Mouse (Mus musculus) mesoderm, embryonic 11.5 days (tissue): ENCODE measurements around the gene Tbc1d1.

Experiments
- DNase-seq: peaks from one replicate; pipeline ENCODE4 v3.0.0-alpha.2; 2012; ENCODE audit warnings: low read depth, low spot score

The Tbc1d1 gene

DNA sequence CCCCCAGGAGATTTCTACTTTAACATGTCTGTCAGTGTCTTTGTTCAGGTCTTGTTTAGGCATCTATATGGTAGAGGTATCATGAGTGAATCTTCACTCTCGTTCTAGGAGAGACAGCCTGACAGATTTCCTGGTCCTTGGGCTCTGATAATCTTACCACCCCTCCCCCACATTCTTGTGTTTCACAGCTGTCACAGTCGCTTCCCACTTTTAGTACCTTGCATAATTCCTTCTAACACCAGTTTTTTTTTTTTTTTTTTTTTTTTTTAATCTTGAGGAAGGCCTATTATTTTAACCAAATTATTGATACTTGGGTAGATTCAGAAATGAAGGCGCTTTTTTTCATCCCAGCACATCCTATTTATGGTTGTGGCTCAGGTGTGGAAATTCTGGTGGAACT is 81.6 kb downstream of the Tbc1d1 start:
- DNase-seq: no peak

DNA sequence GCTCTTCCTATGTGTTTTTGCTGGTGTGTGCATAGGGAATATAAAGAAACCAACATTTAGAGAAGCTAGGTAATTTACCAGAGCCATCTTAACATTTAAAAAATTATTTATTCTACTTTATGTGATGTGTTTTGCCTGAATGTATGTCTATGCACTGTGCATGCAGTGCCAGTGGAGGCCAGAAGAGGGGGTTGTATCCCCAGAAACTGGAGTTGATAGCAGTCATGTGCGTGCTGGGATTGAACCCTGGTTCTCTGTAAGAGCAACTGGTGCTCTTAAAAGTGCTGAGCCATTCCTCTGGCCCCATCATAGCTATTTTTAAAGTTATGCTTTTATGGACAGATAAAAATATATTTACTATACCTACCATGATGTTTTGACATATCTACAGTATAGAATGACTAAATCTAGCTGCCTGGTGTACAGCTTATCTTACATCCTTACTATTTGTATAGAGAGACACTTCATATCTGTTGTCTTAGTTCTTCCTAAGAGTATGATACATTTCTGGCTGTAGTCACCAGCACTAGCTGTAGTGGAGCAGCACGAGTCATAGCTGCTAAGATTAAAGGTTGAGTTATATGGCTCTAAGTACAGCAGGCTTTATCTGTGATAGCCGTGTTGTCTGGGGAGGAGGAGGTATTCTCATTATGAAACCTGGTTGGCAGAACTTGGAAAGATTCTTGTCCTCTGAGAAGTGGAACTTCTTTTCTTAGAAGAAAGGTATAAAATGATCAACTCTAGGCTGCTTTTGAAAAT is 83.0 kb downstream of the Tbc1d1 start:
- DNase-seq: no peak

DNA sequence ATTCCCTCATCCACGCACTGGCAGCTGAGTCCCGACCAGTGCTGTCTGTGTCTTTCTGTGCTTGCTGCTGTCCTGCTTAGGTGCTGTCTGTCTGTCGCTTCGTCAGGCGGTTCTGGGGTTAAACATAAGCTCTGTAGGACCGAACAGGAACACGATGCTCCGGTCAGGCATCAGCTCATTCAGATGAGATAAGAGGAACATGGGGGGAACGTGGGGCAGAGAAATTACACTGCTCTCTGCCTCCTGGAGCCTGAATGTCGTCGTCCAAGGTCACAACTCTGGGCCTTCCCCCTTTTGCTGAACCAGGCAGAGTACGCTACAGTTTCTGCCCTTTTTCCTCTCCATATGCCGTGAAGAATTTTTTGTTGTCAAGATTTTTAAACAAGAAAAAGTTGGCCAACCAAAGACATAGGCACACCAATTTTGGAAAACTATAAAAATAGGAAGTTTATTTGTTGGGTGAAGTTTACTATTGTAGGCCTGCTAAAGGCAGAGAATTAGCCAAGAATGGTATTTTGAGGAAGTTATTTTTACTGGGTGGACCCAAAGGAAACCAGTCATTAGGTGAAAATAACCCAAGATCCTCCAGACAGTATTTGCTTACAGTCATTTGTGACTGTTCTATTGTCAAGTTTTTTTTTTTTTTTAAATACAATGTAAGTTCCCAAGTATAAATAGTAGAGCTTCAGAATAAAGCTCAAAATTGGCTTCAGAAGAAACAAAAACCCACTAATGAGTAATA is 85.0 kb downstream of the Tbc1d1 start:
- no peak for DNase-seq

DNA sequence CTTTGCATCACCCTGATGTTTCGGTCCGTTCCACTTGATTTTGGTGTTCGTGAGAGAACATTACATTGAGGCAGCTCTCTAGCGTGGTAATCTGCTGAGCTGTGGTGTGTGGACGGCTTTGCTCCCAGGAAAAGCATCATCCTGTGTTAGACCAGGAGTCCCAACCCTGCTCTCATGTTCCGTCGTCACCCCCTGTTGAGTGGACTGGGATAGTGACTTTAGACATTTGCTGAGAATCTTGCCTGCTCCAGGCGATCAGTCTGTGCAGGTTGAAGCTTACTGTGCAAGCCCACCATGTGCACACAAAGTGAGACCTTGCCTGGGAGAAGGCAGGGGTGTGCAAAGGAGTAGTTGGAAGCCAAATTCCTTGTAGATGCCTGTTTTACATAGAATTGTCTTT is 85.8 kb downstream of the Tbc1d1 start:
- DNase-seq: no peak

DNA sequence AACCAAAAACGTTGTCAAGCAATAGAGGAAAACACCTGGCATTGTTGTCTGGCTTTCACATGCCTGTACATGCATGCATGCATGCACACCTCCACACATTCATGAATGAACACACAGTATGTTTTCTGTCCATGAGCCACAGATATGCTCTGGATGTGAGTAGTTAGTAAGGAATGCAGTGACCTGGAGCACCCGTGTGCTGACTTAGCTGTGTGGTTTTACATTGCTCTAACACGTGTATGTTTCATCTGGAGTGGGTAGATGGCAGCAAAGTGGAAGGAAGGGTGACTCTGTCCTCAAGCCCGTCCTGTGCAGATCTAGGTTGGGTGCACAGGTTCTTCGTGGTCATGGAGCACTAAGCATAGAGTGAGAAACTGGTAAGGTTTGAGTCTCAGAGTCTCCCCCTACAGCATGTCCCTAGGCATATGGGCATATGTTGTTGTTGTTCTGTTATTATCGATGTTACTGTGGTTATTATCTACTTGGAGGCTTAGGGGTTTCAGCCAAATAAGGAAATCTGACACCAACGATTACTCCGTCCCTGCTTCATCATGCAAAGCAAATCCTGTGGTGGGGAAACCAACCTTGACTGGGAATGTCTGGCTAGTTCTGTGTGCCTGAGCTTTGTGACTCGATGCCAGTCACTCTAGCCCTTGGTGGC is 86.8 kb downstream of the Tbc1d1 start:
- no peak for DNase-seq

DNA sequence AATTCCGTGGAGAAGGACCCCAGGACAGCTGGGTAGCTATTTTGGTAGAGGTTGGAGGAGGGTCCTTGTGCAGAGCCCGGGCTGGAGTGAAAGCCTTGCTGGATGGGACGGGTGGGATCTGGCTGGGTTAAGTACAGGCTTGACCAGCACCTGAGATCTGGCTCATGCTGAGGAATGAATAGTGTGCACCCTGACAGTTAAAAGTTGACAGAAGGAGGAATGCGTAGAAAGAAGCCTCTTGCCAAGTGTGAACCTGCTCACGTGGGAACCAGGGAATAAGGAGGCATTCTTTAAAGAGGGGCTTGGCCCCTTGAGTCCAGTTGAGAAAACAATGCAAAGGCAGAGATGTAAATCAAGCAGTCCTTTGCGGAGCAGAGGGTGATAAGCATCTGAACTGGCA is 87.6 kb downstream of the Tbc1d1 start:
- no peak for DNase-seq

DNA sequence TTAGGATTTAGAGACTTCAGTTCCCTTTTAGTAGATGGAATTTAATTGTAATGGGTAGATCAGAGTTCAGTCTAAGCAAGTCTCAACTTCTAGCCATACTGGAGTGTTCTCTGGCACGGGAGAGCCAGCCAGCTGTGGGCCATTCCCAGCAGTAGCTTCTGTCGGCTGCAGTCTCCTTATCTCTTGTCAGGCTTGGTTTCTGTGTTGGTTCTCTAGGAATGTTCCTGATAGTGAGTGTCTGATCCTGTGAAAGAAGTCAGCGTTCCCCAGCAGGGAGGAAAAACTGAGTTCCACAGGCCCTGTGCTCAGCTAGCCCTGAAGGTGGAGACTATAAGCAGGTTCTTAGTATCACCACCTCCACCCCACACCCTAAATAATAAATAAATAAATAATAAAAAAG is 88.2 kb downstream of the Tbc1d1 start:
- no peak for DNase-seq

DNA sequence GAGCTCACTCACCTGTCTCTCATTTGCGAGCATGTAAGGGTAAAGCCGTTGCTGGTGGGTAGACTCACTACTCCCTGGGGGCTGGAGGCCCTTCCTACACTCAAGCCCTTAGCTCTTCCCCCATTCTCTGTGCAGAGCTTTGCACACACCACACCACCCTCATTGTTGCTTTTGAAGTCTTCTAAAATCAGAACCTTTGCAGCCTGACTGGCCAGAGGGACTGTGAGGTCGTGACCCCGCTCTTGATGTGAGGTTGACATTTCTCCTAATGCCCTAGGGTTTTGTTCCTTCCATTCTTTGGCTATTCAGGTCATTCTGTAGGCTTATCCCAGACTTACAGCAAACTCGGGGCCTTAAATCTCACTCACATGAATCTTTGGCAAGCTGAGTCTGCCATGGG is 88.6 kb downstream of the Tbc1d1 start:
- no peak for DNase-seq

DNA sequence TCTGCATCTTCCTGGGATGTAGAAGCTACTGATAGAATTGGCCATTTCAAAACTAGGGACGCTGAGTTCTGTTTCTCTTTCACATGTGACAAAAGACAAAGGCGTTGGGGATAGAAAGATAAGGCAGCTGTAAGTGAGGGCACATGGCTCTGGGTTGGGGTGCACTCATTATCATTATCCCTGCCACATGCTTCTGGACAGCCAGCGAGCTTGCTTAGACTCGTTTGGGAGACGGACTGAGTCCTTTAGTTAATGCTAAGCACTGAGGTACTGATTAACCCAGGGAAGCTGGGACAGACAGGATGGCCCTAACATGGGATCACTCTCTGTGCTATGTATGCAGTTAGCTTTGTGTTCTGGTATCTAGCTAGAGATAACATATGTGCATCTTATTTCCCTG is 95.3 kb downstream of the Tbc1d1 start:
- no peak for DNase-seq

DNA sequence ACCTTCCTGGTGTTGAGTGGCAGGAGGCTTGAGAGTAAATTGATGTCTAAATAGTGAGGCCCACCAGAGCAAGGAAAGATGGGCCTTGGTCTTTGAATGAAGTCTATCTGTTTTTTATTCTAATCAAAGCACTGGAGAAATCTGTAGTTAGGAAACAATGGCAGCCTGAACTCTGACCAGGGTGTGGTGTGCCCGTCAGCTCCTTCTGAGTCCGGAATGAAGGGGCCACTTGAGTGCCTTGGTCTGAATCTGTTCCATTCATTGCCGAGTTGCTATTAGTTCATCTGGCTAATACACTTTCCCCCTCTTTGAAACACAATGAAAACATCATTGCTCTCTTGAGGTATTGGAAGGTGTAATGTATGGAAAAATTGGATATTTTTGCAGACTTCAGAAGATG is 98.2 kb downstream of the Tbc1d1 start:
- DNase-seq: no peak

DNA sequence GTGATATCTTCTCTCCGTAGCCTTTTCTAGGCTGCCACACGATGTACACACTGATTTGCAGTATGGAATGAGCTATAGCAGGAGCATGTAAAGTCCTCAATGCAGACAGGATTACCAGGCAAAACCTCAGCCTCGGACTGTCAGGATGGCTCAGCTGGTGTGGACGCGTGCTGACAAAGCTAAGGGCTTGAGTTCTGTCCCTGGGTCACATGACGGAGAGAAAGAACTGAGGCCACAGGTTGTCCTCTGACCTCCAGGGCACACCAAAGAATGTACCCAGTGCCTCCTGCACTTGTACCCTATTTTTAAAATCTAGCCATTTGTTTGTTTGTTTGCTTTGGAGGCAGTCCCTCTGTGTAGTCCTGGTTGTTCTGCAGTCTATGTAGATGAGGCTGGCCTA is 98.9 kb downstream of the Tbc1d1 start:
- DNase-seq: no peak

DNA sequence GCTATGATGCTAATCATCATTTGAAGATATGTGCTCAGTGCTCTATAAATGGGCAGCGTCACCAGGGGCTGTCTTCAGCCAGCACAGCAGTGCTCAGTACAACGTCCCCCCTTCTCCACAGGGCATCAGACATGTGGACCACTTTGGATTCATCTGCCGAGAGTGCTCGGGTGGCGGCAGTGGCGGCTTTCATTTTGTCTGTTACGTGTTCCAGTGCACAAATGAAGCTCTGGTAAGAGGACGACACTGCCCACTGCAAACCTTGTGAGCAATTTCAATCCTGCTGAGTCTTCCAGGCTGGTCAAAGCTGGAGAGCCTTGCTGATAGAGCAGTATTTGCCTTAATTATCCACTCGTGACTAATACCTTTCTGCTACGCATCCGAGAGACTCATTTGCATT is 107.2 kb downstream of the Tbc1d1 start:
- no peak for DNase-seq

DNA sequence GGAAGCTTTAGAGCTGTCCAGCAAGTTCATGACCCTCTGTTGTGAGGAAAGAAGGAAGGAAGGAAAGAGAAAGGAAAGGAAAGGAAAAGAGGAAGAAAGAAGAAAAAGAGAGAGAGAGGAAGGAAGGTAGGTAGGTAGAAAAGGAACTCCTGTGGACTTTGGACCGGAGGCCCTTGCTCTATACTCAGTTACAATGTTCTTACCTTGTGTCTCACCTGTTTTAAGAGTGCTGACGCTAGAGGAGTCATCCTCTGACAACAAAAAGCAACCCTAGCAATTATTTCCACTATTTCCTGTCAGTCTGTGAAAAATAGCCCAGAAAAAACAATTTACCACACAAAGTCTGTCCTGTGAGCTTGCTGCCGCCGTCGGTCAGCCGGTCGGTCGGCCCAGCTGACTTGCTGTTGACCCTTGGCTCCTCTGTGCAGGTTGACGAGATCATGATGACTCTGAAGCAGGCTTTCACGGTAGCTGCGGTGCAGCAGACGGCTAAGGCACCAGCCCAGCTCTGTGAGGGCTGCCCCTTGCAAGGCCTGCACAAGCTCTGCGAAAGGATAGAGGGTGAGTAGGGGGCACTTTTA is 107.9 kb downstream of the Tbc1d1 start:
- DNase-seq: no peak

DNA sequence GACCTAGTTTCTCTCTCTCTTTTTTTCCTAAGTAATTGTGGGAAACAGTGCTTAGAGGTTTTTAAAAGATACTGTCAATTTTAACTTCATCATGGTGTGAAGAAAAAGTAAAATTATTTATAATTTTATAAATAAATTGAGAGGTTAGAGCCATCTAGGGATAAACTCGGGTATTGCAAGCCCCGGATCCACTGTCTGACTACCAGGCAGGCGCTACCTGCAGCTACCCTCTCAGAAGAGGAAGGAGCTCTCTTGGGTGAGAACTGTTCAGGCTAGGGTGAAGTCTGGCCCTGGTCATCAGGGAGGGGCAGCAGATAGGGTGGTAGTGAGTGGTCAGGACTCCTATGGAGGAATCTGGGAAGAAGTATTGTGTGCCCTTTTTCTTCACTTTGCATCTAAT is 109.0 kb downstream of the Tbc1d1 start:
- DNase-seq: no peak

DNA sequence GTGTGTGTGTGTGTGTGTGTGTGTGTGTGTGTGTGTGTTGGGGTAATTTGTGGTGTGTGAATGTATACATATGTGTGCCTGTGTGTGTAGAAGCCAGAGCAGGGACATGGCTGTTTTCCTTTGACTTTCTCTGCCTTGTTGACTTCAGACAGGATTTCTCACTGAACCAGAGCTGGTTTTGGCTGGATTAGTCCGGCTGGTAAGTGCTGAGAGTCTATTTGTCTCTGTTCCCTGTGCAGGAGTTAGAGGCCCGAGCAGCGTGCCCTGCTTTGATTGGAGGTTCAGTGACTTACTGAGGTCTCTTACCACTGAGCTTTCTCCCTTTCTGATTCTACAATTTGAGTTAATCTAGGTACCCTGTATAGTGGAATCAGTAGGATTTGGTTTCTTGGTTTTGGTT is 109.8 kb downstream of the Tbc1d1 start:
- DNase-seq: no peak

DNA sequence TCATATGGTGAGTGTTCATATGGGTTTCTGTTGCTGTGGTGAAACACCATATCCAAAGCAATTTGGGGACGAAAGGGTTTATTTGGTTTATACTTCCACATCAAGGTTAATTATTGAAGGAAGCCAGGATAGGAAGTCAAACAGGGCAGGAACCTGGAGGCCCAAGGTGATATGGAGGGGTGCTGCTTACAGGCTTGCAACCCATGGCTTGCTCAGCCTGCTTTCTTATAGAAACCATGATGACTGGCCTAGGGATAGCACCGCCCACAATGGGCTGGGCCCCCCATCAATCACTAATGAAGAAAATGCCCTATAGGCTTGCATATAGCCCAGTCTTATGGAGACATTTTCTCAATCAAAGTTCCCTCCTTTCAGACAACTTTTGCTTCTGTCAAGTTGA is 110.4 kb downstream of the Tbc1d1 start:
- DNase-seq: no peak

DNA sequence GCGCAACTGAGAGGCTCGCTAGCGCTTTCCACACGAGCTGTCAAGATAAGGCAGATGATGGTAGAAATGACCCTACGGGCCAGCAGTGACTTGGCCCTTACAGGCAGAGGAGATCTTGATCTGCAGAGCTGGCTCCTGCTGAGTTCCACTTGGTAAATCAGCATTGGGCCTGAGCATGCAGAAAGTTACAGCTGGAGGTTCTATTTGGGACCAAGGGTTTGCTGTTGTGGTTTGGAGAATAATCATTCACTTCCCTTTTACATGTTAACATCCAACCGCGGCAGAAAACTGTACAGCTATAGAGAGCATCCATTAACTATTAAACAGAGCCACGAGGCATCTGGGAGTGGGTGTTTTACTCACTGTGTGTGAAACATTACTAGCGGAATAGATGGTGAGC is 111.2 kb downstream of the Tbc1d1 start:
- no peak for DNase-seq

DNA sequence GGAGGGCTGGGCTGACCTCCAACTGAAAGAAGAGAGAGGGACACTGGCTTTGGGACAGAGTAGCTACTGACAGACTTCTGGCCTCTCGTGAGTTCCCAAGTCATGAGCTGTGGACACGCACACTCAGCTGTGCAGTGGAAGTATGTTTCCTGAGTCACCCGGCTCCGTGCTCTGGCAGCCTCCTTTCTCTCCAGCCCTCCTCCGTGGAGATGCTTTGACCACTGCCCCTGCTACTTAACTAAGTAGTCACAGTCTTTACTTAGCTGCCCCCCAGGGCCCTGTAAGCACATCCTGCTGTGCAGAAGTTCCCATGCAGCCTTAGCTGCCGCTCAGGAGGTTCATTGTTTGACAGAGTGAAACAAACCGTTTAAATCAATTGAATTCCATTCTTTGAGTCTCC is 113.6 kb downstream of the Tbc1d1 start:
- peak; percentile 23 for DNase-seq

DNA sequence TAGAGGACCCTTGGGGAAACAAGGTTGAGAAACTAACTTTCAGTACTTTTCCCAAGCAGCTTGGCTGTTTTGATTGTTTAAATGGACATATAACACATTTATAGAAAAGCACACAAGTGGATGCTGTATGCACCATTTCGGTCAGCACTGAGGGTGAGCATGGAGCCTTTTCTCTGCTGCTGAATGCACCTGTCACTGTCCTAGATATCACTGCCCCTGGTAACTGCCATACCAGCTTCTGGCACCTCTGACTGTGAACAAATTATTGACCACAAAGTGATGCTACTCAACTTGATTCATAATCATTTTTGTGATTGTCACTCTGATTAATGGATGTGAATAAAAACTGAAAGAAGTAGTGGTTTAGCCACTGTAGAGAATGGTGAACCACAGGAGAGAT is 117.4 kb downstream of the Tbc1d1 start:
- DNase-seq: no peak

DNA sequence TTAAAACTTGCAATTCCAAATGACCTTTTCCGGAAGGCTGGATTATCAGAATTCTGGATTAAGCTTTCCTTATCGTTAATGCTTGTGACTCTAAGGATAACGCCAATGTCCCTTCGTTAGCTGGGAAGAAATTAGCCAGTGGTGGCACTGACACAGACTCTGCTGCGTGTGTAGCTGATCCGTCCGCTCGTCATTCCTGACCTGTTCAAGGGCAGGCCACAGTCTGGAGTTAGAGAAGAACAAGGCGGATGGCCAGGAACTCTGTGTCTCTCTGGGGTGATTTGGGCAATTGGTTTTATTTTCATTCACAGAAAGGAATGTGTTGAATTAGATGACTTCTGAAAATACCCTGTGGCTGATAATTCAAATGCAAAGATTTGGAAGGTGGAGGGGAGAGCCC is 118.2 kb downstream of the Tbc1d1 start:
- no peak for DNase-seq

DNA sequence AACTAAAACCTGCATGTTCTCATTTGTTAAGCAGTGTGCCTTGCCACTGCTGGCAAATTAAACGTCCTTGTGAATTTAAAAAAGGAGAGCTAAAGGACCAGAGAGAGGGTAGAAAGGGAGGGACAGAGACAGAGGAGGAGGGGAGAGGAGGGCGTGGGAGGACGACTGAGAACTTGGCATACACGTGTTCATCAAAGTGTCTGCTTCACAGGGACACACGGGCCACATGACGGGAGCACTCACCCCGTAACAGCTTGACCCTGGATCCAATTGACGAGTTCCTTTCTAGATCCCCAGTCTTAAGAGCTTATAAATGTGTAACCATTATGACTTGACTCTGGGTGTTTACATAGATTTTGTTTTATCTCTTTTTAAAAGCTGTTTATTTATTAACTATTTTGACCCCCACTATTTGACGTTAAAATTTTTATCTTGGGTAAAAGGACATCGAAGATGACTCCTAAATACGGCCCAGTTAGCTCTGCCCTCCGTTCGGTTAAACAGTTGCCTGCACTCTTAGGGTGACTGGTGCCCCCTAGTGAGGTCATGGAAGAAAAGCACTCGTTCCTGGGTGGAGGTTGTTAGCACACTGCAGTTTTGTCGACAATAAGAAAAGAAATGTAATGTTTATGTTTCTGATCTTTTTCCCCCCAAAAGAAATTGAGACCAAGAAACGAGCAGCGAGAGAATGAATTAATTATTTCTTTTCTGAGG is 118.8 kb downstream of the Tbc1d1 start:
- DNase-seq: peak; percentile 45

DNA sequence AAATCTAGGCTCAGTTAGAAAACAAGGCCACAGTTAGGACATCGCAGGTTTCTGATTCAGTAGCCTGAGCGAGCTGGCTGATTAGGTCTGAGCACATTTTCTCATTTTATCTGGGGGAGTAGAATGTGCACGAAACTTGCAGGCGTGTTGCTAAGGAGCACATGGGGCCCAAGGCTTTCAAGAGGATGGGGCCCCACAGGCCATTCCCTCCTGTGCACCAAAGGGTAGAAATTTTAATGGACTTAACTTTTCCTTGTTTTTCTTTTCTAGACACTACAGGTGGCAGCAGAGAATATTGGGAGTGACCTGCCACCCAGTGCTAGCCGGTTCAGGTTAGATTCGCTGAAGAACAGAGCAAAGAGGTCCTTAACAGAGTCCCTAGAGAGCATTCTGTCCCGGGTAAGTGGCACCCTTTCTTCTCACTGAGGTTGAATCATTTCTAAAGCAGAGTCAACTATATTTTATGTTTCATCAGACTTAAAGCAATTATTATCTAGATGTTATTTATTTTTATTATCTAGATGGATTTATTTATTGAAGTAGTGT is 121.6 kb downstream of the Tbc1d1 start:
- DNase-seq: no peak
